Mouse (Mus musculus) kidney, adult 18-20 months (tissue): ENCODE results near the gene Ptk7.
A peak's percentile ranks its signal among the peaks of the same experiment; 100 is the strongest.

ENCODE experiments used
- DNase-seq: peaks from one replicate; pipeline ENCODE4 v3.0.0; 2021

Ptk7 gene

GRCm38 (mm10) chr17:46644152-46644805 lies 15.0 kb upstream of the Ptk7 start:
- DNase-seq = peak; percentile 5

DNA sequence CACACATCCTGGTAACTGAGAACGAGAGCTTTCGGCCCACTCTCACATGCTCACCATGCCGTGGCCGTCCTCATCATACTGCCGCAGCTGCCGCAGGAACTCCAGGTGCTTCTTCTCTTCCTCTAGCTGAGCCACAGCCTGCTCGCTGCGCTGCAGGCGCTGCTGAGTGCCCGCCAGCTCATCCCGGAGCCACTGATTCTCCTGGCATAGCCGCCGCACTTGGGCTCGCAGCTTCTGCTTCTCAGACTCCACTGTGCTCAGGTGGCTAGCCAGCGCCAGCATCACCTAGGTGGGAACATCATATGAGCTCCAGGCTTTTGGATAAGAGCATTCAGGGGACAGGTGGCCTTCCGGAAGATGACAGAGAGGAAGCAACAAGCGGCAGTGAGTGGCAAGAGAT lies 12.8 kb upstream of the Ptk7 start:
- DNase-seq = no peak

DNA sequence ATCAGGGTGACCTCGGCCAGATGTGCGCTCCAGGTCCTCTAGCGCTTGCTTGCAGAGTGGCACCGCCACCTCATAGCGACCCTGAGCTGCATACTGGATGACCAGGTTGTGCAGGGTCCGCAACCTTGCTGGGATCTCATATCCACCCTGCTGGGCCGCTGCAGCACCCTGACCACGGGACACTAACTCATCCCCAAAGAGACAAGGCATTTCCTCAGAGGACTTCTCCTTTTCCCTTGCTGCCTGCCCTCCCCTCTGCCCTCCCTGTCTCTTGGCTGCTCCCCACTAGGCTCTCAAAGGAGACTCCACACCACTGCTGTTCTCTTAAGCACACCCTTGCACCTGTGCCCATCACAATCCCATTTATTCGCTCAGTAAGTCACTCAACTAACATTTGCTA lies 10.6 kb upstream of the Ptk7 start:
- no peak for DNase-seq

DNA sequence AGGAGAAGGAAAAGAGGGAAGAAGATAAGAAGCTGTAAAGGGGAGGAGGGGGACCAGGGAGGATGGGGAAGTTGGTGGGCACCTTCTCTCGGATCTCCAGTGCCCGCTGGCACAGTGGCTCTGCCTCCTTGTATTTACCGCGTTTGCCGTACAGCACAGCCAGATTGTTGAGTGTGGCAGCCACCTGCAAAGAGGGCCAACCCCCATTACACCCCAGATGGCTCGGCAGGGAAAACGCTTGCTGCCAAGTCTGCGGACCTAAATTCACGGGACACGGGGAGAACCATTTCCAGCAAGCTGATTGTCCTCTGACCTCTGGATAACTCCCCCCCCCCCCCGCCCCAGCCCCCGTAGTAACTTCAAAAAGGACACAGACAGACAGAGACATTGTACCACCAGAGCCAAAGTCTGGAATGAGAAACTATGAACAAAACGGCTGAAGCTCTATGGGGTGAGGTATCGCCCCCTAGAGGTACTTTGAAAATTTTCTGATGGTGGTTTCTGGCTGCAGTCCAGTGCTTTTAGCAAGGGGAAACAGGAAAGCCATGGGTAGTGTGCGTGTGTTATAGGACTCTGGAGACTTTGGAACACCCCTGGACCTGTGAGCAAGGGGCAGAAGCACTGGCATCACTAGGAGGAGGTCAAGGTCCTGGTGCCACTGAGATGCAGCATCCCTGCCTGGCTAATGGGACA lies 7.7 kb upstream of the Ptk7 start:
- DNase-seq = peak; percentile 69

DNA sequence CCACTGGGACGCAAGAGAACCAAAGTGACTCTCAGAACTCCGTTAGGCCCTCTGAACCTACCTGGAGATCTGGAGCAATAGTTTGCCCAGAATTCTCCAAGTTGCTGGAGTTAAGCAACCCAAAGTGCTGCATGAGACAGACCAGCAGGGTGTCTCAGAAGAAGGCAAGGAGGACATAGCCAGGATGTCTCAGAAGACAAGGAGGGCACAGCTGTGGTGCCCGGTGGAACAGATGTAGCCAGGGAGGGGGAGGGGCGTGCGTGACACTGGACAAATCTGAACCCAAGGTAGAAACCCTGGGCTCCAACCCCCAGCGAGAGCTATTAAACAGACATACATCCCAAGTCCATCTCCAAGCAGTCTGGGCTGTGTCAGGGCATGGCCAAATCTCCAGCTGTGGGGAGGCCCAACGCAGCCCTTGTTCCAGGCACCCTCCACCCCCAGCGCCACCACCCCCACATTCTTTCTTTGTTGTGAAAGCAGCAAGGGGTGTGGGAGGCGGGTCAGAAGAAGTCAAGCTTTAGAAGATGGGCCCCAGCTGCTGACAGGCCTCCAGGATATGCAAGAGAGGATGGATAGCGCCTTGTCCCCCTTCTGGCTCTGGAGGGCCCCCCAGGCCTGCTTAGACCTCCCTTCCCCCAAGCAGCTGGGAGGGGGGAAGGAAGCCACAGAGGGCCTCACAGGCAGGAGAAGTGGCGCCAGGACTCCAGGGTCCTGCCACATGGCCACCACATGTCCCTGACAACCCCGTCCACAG lies 559 bp upstream of the Ptk7 start:
- peak; percentile 38 for DNase-seq

GRCm38 (mm10) chr17:46628471-46628790 lies 873 bp downstream of the Ptk7 start:
- no peak for DNase-seq

DNA sequence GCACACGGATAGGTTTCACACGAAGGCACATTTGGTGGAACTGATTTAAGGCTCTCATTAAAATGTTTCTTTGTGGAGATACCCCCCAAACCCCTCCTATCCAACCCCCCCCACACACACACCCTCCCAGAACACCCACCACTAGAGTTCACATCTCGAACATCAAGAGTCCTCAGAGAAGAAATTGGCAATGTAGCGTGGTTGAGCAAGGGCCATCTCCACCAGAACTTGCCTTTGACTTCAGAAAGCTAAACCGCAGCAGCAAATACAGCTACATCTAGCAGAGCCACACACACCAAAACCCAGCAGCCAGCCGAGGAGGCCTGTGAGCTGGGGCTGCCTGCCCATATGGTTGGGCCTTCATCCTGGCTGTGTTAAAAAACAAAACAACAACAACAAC lies 1.9 kb downstream of the Ptk7 start:
- DNase-seq = no peak

DNA sequence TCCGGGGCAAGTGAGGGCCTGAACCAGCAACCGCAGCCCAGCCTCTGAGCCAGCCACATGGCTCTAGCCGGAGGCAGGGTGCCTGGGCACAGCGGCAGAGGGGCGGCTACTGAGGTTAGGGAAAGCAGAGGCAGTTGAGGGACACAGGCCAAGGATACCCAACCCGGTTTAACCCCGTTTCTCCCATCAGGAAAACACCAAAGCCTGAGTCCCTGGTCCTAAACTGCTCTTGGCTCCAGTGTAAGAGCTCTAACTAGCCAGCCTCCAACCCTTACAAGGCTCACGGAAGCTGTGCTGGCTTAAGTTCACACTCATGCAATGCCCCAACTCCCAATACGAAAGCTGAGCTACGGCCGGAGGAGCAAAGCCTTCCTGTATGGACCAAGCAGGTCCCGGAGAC lies 4.7 kb downstream of the Ptk7 start:
- DNase-seq = no peak

- no peak for DNase-seq
These were observed 5.3 kb downstream of the Ptk7 start for GRCm38 (mm10) chr17:46623819-46624557.

DNA sequence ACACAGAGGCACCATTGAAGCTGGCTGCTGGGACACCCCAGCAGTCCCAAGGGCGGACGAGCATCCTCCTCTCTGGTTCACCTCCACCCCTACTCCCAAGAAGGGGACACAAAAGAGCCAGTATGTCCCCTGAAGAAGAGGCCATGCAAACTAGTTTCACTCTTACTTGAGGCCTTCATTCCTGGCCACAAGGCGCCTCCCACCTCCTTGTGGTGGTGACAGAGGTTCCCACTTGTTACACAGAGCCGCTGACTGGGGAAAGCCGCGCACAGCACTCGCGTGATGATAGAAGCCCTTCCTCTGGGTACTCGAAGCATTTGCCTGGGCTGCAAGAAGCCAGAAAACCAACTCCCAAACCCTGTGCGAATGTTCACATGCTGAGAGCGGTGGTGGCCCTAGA lies 7.0 kb downstream of the Ptk7 start:
- DNase-seq = no peak

DNA sequence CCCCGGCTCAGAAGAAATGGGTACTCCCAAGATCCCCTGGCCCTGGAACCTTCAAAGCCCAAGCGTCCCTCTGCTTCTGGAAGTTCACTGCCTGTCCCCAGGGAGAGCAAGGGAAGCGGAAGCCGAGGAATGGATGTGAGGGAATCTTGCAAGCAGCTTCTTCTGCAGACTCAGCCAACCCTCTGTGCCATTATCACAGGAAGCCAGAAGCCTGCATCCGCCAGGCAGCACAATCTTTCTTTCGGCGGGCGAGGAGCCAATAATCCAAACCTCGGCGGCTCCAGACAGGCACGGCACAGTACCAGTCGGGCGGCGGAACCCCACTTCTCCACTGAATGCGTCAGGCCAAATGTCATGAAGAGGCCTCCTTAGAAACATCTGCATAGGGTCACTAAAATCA lies 8.0 kb downstream of the Ptk7 start:
- peak; percentile 19 for DNase-seq

DNA sequence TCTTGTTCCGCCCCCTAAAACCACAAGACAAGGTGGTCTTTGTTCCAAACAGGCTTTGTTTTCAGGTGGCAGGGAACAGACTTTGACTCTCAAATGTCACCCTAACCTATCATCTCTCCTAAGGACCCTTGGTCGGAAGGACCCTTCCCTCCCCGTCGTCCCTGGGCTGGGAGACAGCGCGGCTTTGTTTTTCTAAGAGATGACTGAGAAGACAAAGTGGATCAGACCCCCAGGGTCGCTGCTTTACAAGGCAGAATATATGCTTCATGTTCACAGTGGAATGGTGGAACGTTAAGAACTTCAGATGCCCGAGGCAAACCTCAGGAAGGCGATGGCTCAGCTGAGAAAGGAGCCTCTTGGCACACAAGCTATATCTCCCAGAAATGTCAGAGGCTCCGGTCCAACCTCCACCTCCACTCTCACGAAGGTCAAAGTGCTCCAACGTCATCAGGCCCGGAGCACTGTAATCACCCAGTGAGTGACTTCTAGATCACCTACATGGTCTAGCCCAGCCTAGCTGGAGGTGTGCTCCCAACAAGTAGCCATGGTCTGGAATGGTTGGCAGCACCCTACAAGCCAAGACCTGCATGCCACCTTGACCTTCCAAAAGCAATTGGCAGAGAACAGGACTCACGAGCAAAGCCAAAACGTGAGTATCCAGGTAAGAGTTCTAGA lies 9.5 kb downstream of the Ptk7 start:
- no peak for DNase-seq

- no peak for DNase-seq
These were observed 10.3 kb downstream of the Ptk7 start for GRCm38 (mm10) chr17:46618769-46619682.

GRCm38 (mm10) chr17:46618394-46618768 lies 10.9 kb downstream of the Ptk7 start:
- no peak for DNase-seq

GRCm38 (mm10) chr17:46617799-46618198 lies 11.5 kb downstream of the Ptk7 start:
- DNase-seq = no peak

DNA sequence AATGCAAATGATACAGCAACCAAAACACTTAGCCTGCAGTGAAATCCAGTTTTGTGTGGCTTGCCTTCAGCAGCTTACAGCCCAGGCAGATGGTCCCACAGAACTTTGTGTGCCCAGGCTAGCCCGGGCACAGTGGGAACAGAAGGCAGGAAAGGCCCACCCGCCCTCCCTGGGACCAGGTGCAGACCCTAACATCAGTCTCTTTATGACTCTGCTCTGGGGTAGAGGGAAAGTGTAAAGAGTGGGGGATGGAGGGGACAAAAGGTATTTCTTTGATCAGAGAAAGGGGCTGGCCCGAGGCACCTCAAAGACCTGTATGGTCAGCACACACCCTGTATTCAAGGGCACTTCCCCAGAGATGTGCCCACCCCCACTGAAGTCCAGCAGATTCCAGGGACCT lies 16.1 kb downstream of the Ptk7 start:
- no peak for DNase-seq

DNA sequence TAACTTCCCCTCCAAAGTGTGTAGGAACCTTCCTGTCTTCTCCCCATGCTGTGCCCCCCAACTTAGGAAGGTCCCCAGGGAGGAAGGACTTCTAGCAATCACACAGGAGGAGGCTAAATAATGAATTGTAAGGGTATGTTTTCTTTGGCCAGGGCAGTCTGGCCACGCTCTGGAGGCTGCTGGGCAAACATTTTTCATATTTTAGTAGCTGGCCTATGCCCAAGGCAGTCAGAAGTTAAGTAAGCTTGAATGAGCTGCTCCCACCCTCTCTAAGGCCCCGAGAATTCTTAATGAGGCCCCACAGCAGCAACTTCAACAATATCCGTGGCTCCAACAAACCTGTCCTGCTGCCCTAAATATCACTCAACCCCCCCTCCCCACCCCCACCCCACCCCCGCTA lies 16.5 kb downstream of the Ptk7 start:
- peak; percentile 40 for DNase-seq

GRCm38 (mm10) chr17:46612189-46612588 lies 17.1 kb downstream of the Ptk7 start:
- DNase-seq = no peak

GRCm38 (mm10) chr17:46611316-46611715 lies 18.0 kb downstream of the Ptk7 start:
- no peak for DNase-seq

DNA sequence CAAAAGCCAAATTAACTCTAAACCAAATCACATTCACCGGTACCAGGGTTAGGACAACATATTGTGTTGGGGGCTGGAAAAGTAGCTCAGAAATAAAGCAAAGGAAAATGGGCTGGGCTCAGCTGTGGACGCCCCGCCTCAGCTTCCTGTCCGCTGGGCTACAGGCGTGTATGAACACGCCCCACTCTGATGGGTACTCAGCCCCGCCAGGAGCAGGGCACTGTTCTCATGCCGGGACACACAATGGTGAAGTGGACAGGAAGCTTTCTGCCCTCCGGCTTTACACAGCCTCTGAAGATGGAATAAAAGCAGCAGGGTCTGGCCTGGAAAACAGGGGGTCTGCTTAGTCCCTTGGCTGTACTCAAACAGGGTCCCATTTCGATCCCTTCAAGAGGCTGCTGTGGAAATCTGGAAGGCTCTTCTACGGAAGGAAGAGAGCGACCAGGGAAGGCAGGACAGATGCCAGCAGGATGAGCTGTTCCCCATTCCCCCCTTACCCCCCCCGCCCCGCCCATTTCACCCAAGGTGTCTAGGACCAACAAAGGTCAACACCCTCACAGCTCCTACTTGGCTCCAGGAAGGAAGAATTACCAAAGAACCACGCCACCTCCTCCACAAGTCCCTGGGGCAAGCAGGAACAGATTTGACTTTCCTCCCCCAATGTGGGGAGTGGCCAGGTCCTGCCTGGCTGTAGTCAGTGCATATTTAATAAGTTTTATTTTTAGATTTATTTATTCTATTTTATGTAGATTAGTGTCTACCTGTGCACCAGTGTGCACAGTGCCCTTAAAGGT lies 19.4 kb downstream of the Ptk7 start:
- DNase-seq = peak; percentile 56

- DNase-seq = no peak
These were observed 23.3 kb downstream of the Ptk7 start for GRCm38 (mm10) chr17:46605987-46606386.
